ENCODE assay signal across 9 mouse cellular contexts in genomic region chr12:52671436-52671835, GRCm38 (mm10). TPM values are rescaled to one million over a fixed set of nuclear protein-coding genes. Genes with fewer than 3 reads are reported as not detected.
DNase-seq lines count a peak whose midpoint lies in the region; ATAC-seq lines count a peak whose summit lies in the region.
"Had no signal": no experiment of that assay in that cellular context is flagged by ENCODE, and none has a peak within 500 bp of the region (broad histone marks: within the 10 kb centered on the region; RNA-seq: fewer than 3 reads in every experiment).

No protein-coding gene starts in this region.

- peaks cover 7% of the 10 kb centered on the region; the same call in 1 of the 2 replicates for H3K4me1 ChIP-seq in limb, embryonic 11.5 days (ENCODE audit: control insufficient read depth, insufficient read depth, low read length)

- H3K27ac ChIP-seq in limb, embryonic 11.5 days (replicated peaks; ENCODE audit: low read depth, low read length) = no peak overlapping the region
- H3K27ac ChIP-seq: macrophage had no signal

- H3K27me3 ChIP-seq in limb, embryonic 11.5 days (ENCODE audit: control insufficient read depth, insufficient read depth, low read length) = no peaks in the 10 kb centered on the region

- no peak overlapping the region for H3K4me3 ChIP-seq in limb, embryonic 11.5 days (ENCODE audit: low read depth, low read length)

- no peak overlapping the region for H3K4me2 ChIP-seq in limb, embryonic 11.5 days (ENCODE audit: low read depth, severe bottlenecking)

- no peak overlapping the region for H3K9ac ChIP-seq in limb, embryonic 11.5 days (ENCODE audit: low read length)

- WGBS in limb, embryonic 11.5 days = 10% methylated on average over 7 of the region's 7 CpGs

- H3K9me3 ChIP-seq in limb, embryonic 11.5 days (ENCODE audit: control insufficient read depth, low read length) = no peaks in the 10 kb centered on the region

- no peaks in the 10 kb centered on the region for H3K36me3 ChIP-seq in limb, embryonic 11.5 days (ENCODE audit: control insufficient read depth, insufficient read depth, low read length)

- intact Hi-C loops in gastrocnemius, postnatal 14 days (cut with DNase I; ENCODE audit: low total_unique reads) = no loop called here

- DNase-seq in cerebellum, postnatal 10 days = peak; percentile 69 to 79
- no peak for DNase-seq in cerebellum, adult 9-10 months
- DNase-seq in R1 (ENCODE audit: low read depth, low spot score) = peak; percentile 13
- DNase-seq in gastrocnemius, postnatal 14 days = peak; percentile 54
- peak; percentile 45 for DNase-seq in limb, embryonic 11.5 days (ENCODE audit: low spot score)
- DNase-seq in testis, postnatal 10 days (ENCODE audit: low spot score) = peak; percentile 45
- DNase-seq in ovary, postnatal 14 days (ENCODE audit: low spot score) = no peak
- DNase-seq in yolk sac, embryonic 10.5 days (ENCODE audit: low spot score) = no peak

- peak; percentile 65; the same call in 1 of the 2 replicates for ATAC-seq in limb, embryonic 11.5 days (ENCODE audit: insufficient number of reproducible peaks, low FRiP score, low TSS enrichment, low read depth)

RNA-seq across cellular contexts. Expression of gene Akap6, which starts 27.7 kb away (rescaled TPM):
- 10 to 100 TPM; 40.3 to 48.2 TPM for total RNA-seq in gastrocnemius, postnatal 14 days (2021)
- polyA plus RNA-seq in limb, embryonic 11.5 days (2014; fragmentation: Nextera tagmentation; extraction: Ambion mirVana) = 0.29 and 0.68 TPM in 2 replicates

Comparison
In these comparisons a context has a peak if more than half of its experiments do, and no peak if none do; other contexts are left out.
1. DNase-seq: peak in cerebellum, postnatal 10 days (2 of 2), R1 (single experiment), gastrocnemius, postnatal 14 days (single experiment), limb, embryonic 11.5 days (single experiment) and testis, postnatal 10 days (single experiment); none in cerebellum, adult 9-10 months (single experiment), ovary, postnatal 14 days (single experiment) and yolk sac, embryonic 10.5 days (single experiment).